Mouse (Mus musculus): ENCODE results near the gene Lrch2. TPM values are rescaled to one million over a fixed set of nuclear protein-coding genes. Genes with fewer than 3 reads are reported as not detected.
"Not testable (repeated sequence)": the region's sequence is repeated elsewhere in the genome, so short reads cannot be mapped to it uniquely, and the experiment has no call there.

The Lrch2 gene
- 10.6 and 12.1 TPM in 2 replicates for polyA plus RNA-seq (2016; fragmentation: Nextera tagmentation; extraction: Ambion mirVana)

DNA sequence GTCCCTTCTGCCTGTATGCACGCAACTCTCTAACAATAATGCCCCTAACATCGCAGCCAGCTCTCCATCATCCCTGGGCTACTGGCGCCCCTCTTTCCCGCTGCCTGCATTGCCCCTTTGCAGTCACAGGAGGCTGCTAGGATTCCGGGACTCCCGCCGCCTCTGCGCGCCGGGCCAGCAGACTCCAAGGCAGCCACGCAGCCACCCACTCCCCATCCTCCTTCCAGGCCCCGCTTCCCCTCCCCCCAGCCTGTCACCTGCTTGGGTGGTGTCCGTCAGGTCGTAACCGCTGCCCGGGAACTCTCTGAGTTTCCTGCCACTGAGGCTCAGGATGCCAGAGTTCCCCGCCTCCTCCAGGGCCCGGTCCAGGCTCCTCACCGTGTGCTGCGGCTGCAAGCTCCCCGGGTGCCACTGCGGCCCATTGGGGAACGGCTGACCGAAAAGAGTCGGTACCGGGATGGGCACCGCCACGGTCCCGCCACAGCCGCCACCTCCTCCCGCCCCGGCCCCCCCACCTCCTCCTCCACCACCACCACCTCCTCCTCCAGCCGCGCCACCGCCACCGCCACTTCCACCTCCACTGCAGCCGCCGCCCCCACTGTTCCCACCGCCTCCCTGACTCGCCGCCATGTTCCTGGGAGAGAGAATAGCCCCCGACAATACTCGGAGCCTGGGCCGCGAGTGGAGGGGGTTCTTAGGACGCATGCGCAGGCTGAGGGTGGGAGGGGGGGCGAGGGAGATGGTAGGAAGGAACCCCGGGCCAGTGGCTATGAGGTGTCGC is at the start of gene Lrch2:
Gene Lrch2 (minus strand): TSS at position 661 of the 781 bp plus-strand sequence.
- no peaks in the 10 kb centered on the region for H3K36me3 ChIP-seq
- WGBS = 14% methylated on average over 34 of the region's 50 CpGs
- H3K27ac ChIP-seq = peak within 1 kb of the TSS; percentile 89
- peak; percentile 92 for ATAC-seq (ENCODE audit: low FRiP score)
- H3K4me3 ChIP-seq = peak within 1 kb of the TSS; percentile 51
- H3K4me1 ChIP-seq = no peaks in the 10 kb centered on the region
- H3K9me3 ChIP-seq (replicated peaks) = no peaks in the 10 kb centered on the region
- peak within 1 kb of the TSS; percentile 49 for H3K4me2 ChIP-seq (replicated peaks)
- H3K9ac ChIP-seq = peak within 1 kb of the TSS; percentile 70
- no peaks in the 10 kb centered on the region for H3K27me3 ChIP-seq

DNA sequence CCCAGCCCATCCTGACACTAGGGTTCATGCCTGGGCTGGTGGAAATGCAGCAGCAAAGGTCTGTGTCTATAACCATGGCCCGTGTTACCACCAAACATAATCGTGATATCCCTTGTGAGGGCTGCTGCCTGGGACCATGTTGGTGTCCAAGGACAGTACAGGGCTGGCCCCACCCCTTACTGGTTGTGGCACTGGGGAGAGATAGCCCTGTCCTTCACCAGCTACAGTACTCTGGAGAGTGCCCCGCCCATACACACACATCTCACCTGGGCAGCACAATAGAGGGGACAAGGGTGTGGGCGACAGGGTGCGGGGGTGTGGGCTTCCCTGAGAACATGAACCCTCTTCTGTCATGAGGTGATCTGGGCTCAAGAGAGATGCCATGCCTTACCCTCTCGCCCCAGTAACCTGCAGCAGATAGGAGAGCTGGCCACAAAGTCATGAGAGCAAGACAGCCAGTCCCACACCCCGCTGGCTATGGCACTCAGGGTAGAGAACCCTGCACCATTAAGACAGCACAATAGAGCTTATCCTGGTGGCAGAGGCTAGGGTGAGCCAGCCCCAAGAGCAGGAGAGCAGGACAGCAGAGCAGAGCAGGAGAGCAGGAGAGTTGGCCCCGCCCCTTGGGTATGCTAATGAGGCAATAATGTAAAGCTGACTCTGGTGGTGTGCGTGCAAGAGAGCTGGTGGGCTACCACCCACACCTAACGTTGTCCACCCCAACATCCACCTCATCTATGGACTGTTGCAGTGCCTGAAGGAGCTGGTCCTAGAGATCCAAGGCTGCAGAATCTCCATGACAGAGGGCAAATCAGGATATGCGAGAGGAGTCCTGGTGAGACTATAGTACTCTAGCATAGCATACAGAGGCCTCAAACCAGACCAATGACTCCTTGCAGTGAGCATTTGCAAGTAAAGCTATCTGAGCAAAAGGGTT is 12.7 kb downstream of the Lrch2 start:
- Histone ChIP-seq H3K4me2 (replicated peaks) (no peak overlapping the region), H3K4me3 (no peak overlapping the region), H3K27ac (no peak overlapping the region), H3K4me1 (no peaks in the 10 kb centered on the region), H3K9ac (no peak overlapping the region), H3K27me3 (no peaks in the 10 kb centered on the region), H3K9me3 (replicated peaks) (no peaks in the 10 kb centered on the region), H3K36me3 (no peaks in the 10 kb centered on the region)
- 66% methylated on average over 11 of the region's 11 CpGs for WGBS
- 0 out of 2 replicates have a peak, but pooled peaks have one; percentile 54 for ATAC-seq (ENCODE audit: low FRiP score)

DNA sequence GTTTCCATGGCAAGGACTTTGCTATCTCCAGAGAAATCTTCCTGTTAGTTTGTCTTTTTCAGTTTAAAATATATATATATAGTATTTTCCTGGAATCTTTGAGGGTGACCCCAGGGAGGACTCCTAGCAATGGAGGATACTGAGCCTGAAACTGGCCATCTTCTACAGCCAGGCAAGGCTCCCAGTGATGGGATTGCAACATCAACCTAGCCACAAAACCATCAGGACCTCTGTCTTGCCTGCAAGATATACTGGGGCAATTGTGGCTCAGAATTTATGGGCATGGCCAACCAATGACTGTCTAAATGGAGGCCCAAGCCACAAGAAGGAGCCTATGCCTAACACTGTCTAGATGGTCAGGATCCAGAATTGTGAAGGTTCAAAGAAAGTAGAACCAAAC is 15.5 kb downstream of the Lrch2 start:
- no peak overlapping the region for H3K4me2 ChIP-seq (replicated peaks)
- no peak overlapping the region for H3K27ac ChIP-seq
- no peak overlapping the region for H3K4me3 ChIP-seq
- no peaks in the 10 kb centered on the region for H3K27me3 ChIP-seq
- H3K9ac ChIP-seq = no peak overlapping the region
- H3K4me1 ChIP-seq = no peaks in the 10 kb centered on the region
- no peak for ATAC-seq (ENCODE audit: low FRiP score)
- no peaks in the 10 kb centered on the region for H3K9me3 ChIP-seq (replicated peaks)
- H3K36me3 ChIP-seq = no peaks in the 10 kb centered on the region

DNA sequence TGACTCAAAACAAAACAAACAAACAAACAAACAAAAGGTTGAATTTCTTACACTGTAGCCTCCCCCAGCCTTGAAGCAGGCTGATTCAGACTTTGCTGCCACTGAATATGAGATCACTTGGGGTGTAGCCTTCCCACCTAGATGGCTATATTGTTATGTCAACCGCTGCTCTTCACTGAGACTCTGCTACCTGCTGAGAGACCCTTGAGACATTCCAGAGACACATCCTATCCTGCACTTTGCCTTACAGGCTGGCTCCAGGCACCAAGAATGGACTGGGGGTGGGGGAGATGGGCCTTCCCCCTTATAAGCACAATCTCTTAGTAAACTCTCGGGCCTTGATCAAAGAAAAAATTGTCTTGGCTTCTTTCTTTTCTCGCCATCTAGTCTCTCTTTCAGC is 16.8 kb downstream of the Lrch2 start:
- WGBS = 68% methylated on average over 3 of the region's 3 CpGs
- not testable (repeated sequence) for H3K36me3 ChIP-seq; ATAC-seq (ENCODE audit: low FRiP score)

DNA sequence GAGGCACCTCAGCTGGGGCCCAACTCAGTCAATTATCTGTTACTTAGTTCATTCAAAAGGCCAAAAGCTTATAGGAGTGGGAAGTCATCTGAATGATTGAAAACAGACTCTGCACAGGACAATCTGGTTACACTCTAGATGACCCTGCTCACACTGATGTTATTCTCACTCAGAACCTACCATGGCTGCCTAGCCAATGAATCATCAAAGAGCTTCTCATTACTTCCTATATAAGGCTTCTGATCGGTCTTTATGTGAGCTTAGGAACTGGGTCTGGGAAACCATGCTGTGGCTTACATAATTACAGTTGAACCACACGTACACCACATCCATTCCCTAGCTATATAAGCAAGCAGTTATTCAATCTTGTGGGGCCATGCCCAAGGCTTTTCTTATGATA is 18.3 kb downstream of the Lrch2 start:
- Histone ChIP-seq H3K4me3 (no peak overlapping the region), H3K4me2 (replicated peaks) (no peak overlapping the region), H3K36me3 (no peaks in the 10 kb centered on the region), H3K9me3 (replicated peaks) (no peaks in the 10 kb centered on the region), H3K27me3 (no peaks in the 10 kb centered on the region), H3K27ac (no peak overlapping the region), H3K9ac (no peak overlapping the region), H3K4me1 (no peaks in the 10 kb centered on the region)
- 85% methylated on average over 2 of the region's 2 CpGs for WGBS
- no peak for ATAC-seq (ENCODE audit: low FRiP score)

More for the DNA sequence above, 16.8 kb downstream of the Lrch2 start:
- H3K9me3 ChIP-seq (replicated peaks); H3K4me1 ChIP-seq; H3K27me3 ChIP-seq; H3K4me3 ChIP-seq; H3K9ac ChIP-seq; H3K27ac ChIP-seq; H3K4me2 ChIP-seq (replicated peaks): not testable (repeated sequence)

DNA sequence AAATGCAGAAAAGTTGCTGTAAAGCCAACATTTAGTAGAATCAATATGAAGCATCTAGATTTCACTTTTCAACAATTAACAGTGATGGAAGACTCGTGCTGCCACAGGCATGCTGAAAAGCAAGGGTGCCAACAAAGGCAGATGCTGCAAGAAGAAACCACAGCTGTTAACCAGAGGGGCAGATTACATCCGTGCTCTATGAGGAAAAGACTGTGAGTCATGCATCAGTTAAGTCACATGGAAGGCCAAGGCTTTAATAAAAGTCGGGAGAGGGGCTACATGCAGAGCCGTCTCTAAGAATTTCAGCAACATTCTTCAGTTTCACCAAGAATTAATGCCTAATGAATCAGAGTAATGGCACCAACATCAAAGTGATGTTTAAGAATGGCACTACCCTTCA is 22.2 kb downstream of the Lrch2 start:
- no peak overlapping the region for H3K4me3 ChIP-seq
- WGBS = 65% methylated on average over 4 of the region's 4 CpGs

DNA sequence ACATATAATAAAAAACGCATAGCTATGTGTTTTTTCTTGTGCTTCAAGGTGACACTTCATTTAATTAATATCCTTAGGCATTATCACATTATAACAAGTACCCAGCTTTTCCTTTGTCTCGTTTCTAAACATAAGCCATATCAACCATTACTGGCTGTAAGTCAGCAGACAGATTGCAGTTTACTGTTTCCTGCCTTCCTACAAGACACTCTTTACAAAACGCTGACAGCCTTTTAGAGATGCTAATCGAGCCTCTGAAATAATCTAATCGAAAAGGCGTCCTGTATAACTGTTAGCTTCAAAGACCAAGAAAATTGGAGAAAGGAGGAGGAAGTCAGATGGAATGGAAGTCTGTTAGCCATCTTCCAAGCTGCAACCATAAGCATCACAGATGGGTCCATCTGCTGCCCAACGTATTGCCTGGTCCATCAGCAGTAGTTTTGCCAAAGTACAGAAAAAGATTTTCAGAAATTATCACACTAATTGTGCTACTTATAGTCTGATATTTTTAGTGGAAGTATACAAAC is 26.2 kb downstream of the Lrch2 start:
- no peaks in the 10 kb centered on the region for H3K36me3 ChIP-seq
- H3K4me3 ChIP-seq = no peak overlapping the region
- no peaks in the 10 kb centered on the region for H3K9me3 ChIP-seq (replicated peaks)
- 60% methylated on average over 7 of the region's 7 CpGs for WGBS
- H3K9ac ChIP-seq = no peak overlapping the region
- no peak for ATAC-seq (ENCODE audit: low FRiP score)
- H3K4me2 ChIP-seq (replicated peaks) = no peak overlapping the region
- no peaks in the 10 kb centered on the region for H3K4me1 ChIP-seq
- H3K27me3 ChIP-seq = no peaks in the 10 kb centered on the region
- H3K27ac ChIP-seq = no peak overlapping the region

More for the DNA sequence above, 22.2 kb downstream of the Lrch2 start:
- Histone ChIP-seq H3K27me3 (no peaks in the 10 kb centered on the region), H3K27ac (no peak overlapping the region), H3K9me3 (replicated peaks) (no peaks in the 10 kb centered on the region), H3K9ac (no peak overlapping the region), H3K36me3 (no peaks in the 10 kb centered on the region), H3K4me1 (no peaks in the 10 kb centered on the region), H3K4me2 (replicated peaks) (no peak overlapping the region)
- no peak for ATAC-seq (ENCODE audit: low FRiP score)

DNA sequence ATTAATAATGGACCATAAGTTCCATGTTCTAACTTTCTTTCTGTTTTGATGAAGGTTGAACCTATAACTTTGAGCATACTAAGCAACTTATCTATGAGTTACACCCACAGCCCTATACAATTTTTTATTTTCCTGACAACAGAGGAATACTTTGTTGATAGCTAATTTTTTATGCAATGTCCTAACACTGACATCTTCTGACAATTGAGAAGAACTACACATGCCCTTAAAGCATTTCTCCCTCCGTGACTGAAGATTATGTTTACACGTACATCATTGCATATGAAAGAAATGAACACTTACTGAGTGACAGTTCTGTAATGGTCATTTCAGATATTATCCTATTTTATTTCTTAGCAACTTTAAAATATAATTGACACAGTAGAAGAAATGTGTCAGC is 64.3 kb downstream of the Lrch2 start:
- no peaks in the 10 kb centered on the region for H3K27me3 ChIP-seq
- no peak overlapping the region for H3K4me3 ChIP-seq
- H3K27ac ChIP-seq = no peak overlapping the region
- 70% methylated on average over 2 of the region's 2 CpGs for WGBS
- no peak for ATAC-seq (ENCODE audit: low FRiP score)
- no peaks in the 10 kb centered on the region for H3K4me1 ChIP-seq
- H3K4me2 ChIP-seq (replicated peaks) = no peak overlapping the region
- H3K9ac ChIP-seq = no peak overlapping the region
- no peaks in the 10 kb centered on the region for H3K36me3 ChIP-seq
- H3K9me3 ChIP-seq (replicated peaks) = no peaks in the 10 kb centered on the region

DNA sequence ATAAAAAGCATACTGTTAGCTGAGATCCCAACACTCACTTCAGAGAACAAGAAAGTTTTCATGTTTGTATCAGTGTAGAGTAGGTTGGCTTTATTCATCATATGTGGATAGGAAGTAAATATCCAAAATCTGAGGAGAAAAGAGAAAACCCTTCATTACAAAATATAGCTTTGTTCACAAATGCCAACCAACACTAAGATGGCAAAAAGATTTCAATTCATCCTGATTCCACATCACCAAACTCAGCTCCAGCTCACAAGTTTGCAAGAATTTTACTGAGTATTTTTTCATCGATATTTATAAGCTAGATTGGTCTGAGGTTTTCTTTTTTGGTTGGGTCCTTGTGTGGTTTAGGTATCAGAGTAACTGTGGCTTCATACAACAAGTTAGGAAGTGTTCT is 100.3 kb downstream of the Lrch2 start, which contains the start of gene Vmn1r239-ps:
Gene Vmn1r239-ps (minus strand): TSS at position 101 of the 400 bp plus-strand sequence.
- H3K4me2 ChIP-seq (replicated peaks); H3K9ac ChIP-seq; H3K4me3 ChIP-seq; H3K9me3 ChIP-seq (replicated peaks); ATAC-seq (ENCODE audit: low FRiP score); H3K4me1 ChIP-seq; H3K36me3 ChIP-seq; H3K27ac ChIP-seq; H3K27me3 ChIP-seq: not testable (repeated sequence)
- 73% methylated on average over 1 of the region's 1 CpGs for WGBS

DNA sequence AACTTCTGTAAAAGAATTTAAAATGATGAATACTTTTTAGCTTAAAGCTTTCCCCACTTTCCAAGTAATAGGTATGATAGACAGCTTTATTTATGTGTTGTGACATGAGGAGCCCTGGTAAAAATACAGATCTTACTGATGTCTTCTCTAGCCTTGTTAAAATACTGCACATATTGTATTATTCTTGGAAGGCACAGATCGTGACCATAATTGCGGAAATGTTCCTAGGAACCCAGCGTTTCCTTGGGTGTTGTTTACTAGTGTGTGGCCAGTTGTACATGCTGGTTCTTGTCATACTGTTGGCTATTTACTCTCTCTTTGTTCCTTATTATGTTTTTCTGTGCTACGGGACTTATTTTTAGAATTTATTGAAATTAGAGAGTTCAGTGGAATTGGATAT is 110.5 kb downstream of the Lrch2 start:
- no peak overlapping the region for H3K4me2 ChIP-seq (replicated peaks)
- ATAC-seq (ENCODE audit: low FRiP score) = no peak
- no peaks in the 10 kb centered on the region for H3K9me3 ChIP-seq (replicated peaks)
- no peaks in the 10 kb centered on the region for H3K4me1 ChIP-seq
- no peak overlapping the region for H3K4me3 ChIP-seq
- H3K27me3 ChIP-seq = no peaks in the 10 kb centered on the region
- H3K9ac ChIP-seq = no peak overlapping the region
- 87% methylated on average over 4 of the region's 4 CpGs for WGBS
- H3K36me3 ChIP-seq = no peaks in the 10 kb centered on the region
- no peak overlapping the region for H3K27ac ChIP-seq

DNA sequence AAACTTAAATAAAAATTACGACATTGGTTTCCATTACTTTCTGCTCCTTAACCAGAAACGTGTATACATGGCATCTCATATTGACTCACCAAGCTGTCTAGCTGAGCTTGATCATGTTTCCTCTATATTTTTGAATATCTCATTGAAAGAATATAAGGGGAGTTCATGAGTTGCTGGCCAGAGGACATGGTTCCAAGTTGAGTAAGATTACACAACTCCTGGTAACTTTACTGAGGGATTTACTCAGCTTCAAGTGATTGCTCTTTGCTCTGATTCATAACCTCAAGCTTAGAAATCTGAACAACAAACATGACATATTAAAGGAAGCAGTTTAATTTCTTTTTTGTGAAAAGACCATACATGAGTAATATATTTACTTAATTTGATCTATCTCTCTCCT is 118.5 kb downstream of the Lrch2 start:
- Histone ChIP-seq H3K27ac (no peak overlapping the region), H3K4me2 (replicated peaks) (no peak overlapping the region), H3K4me1 (no peaks in the 10 kb centered on the region), H3K27me3 (no peaks in the 10 kb centered on the region), H3K9me3 (replicated peaks) (no peaks in the 10 kb centered on the region), H3K9ac (no peak overlapping the region), H3K36me3 (no peaks in the 10 kb centered on the region), H3K4me3 (no peak overlapping the region)
- no peak for ATAC-seq (ENCODE audit: low FRiP score)
- WGBS = 70% methylated on average over 2 of the region's 2 CpGs

DNA sequence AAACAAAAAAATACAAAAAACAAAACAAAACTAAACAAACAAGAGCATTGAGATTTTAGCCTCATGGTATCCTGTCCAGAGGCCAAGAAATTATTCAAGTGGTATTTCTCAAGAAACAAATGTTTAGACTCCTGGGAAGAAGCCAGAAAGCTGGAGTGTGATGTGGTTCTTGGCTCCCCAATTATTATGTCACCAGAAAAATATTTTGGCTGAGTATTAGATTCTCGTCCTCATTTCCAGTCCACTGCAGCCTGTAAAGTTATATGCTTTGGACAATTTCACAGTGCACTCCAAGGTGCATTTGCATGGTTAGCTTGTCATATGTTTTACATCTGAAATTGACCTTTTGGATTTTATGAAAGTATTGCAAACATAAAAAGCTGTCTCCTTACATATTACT is 124.1 kb downstream of the Lrch2 start:
- H3K4me3 ChIP-seq = no peak overlapping the region
- no peak overlapping the region for H3K27ac ChIP-seq
- H3K9me3 ChIP-seq (replicated peaks) = no peaks in the 10 kb centered on the region
- H3K4me2 ChIP-seq (replicated peaks) = no peak overlapping the region
- no peaks in the 10 kb centered on the region for H3K4me1 ChIP-seq
- no peak for ATAC-seq (ENCODE audit: low FRiP score)
- WGBS = 71% methylated on average over 1 of the region's 1 CpGs
- no peak overlapping the region for H3K9ac ChIP-seq
- H3K27me3 ChIP-seq = no peaks in the 10 kb centered on the region
- no peaks in the 10 kb centered on the region for H3K36me3 ChIP-seq

Data from hindbrain, embryonic 12.5 days (tissue).